Mouse (Mus musculus) heart, embryonic 12.5 days (tissue): ENCODE results near the gene Afp. TPM values are rescaled to one million over a fixed set of nuclear protein-coding genes. Genes with fewer than 3 reads are reported as not detected.

ENCODE experiments used
- ATAC-seq: fragments of 200-750 bp; cut with Nextera tagmentation; 2 replicates; pipeline ENCODE4 v1.8.0; 2017; ENCODE audit warnings: moderate TSS enrichment, moderate library complexity; ENCODE audit not compliant: insufficient number of reproducible peaks, low FRiP score
- H3K27ac ChIP-seq: fragments of 300-500 bp; sonication (generic); 2 replicates; pipeline ENCODE4 v1.5.1; 2016; ENCODE audit warnings: mild to moderate bottlenecking, moderate library complexity; ENCODE audit not compliant: poor library complexity, severe bottlenecking
- H3K27me3 ChIP-seq: fragments of 300-500 bp; sonication (generic); replicated peaks from 2 replicates; pipeline ENCODE4 v1.6.1; 2016; ENCODE audit warnings: mild to moderate bottlenecking, moderate library complexity
- H3K36me3 ChIP-seq: fragments of 300-500 bp; sonication (generic); 2 replicates; pipeline ENCODE4 v1.6.1; 2016; ENCODE audit warnings: mild to moderate bottlenecking, moderate library complexity
- H3K4me1 ChIP-seq: fragments of 300-500 bp; sonication (generic); replicated peaks from 2 replicates; pipeline ENCODE4 v1.6.1; 2016; ENCODE audit warnings: mild to moderate bottlenecking
- H3K4me2 ChIP-seq: fragments of 300-500 bp; sonication (generic); 2 replicates; pipeline ENCODE4 v1.6.1; 2016; ENCODE audit warnings: mild to moderate bottlenecking, moderate library complexity
- H3K4me3 ChIP-seq: fragments of 300-500 bp; sonication (generic); 2 replicates; pipeline ENCODE4 v1.5.1; 2016; ENCODE audit warnings: mild to moderate bottlenecking
- H3K9ac ChIP-seq: fragments of 300-500 bp; sonication (generic); 2 replicates; pipeline ENCODE4 v1.6.1; 2016; ENCODE audit warnings: mild to moderate bottlenecking, moderate library complexity
- H3K9me3 ChIP-seq: fragments of 300-500 bp; sonication (generic); replicated peaks from 2 replicates; pipeline ENCODE4 v1.6.1; 2016; ENCODE audit warnings: mild to moderate bottlenecking, moderate library complexity
- WGBS: fragments of 180-500 bp; shearing (Covaris S2); methylation state at CpG from one replicate; pipeline ENCODE4 v1.1.7; 2016; 5-methylcytosine and 5-hydroxymethylcytosine counted together
- polyA plus RNA-seq: library from polyadenylated mRNA; unstranded; fragments of >200 nt; fragmentation: Nextera tagmentation; extraction: Ambion mirVana; gene quantifications from 2 replicates; pipeline ENCODE4 v1.2.1, GENCODE M21; 2016

Afp gene
- polyA plus RNA-seq, 1 experiment from 2014 or later = 125 TPM

DNA sequence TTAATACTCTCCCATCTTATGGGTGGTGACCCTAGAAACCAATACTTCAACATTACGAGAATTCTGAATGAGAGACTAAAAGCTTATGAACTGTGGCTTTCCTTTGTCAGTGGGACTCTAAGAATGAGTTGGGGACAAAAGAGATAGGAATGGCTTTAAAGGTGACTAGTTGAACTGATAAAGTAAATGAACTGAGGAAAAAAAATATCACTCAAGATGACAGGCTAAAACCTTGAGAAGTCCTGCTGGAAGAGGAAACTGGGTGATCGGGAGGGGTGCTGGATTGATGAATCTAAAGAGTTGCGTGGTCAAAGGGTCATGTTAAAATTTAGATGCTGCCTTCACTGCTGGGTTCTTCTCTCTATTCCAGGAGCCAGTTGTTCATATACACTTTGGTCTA lies 13.8 kb upstream of the Afp start:
- no peak overlapping the region for H3K9ac ChIP-seq
- no peak for ATAC-seq
- H3K4me1 ChIP-seq = no peaks in the 10 kb centered on the region
- H3K4me2 ChIP-seq = no peak overlapping the region
- no peaks in the 10 kb centered on the region for H3K36me3 ChIP-seq
- no peak overlapping the region for H3K27ac ChIP-seq
- no peaks in the 10 kb centered on the region for H3K9me3 ChIP-seq
- 89% methylated on average over 3 of the region's 3 CpGs for WGBS
- no peak overlapping the region for H3K4me3 ChIP-seq
- no peaks in the 10 kb centered on the region for H3K27me3 ChIP-seq

GRCm38 (mm10) chr5:90477308-90478140 lies 13.0 kb upstream of the Afp start:
- H3K9me3 ChIP-seq = no peaks in the 10 kb centered on the region
- 71% methylated on average over 7 of the region's 7 CpGs for WGBS
- H3K4me2 ChIP-seq = no peak overlapping the region

DNA sequence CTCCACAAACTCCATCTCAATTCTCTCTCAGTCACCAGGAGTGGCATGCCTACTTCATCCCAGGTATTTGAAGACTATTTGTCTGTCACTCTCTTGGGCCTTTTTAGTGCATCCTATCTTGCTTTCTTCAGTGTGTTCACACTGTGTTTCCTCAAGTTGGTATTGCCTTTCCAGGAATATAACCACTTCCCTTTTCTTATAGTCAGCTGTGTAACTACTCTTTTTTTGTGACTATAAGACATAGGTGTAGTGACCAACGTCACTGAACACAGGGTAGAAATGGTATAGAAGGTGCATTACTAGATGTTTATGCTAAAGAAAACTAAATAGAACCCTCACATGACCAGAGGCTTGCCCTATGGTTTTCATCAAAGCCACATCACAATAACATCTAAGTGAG lies 11.7 kb upstream of the Afp start:
- H3K4me2 ChIP-seq = no peak overlapping the region
- 89% methylated on average over 1 of the region's 1 CpGs for WGBS
- no peaks in the 10 kb centered on the region for H3K27me3 ChIP-seq
- no peaks in the 10 kb centered on the region for H3K36me3 ChIP-seq
- no peak overlapping the region for H3K27ac ChIP-seq
- no peaks in the 10 kb centered on the region for H3K4me1 ChIP-seq
- H3K9me3 ChIP-seq = no peaks in the 10 kb centered on the region
- no peak overlapping the region for H3K9ac ChIP-seq
- H3K4me3 ChIP-seq = no peak overlapping the region
- ATAC-seq = no peak

More at GRCm38 (mm10) chr5:90477308-90478140, 13.0 kb upstream of the Afp start:
- Histone ChIP-seq H3K4me1 (no peaks in the 10 kb centered on the region), H3K27me3 (no peaks in the 10 kb centered on the region), H3K9ac (no peak overlapping the region), H3K27ac (no peak overlapping the region), H3K36me3 (no peaks in the 10 kb centered on the region), H3K4me3 (no peak overlapping the region)
- no peak for ATAC-seq

GRCm38 (mm10) chr5:90485597-90485996 lies 4.9 kb upstream of the Afp start:
- 84% methylated on average over 7 of the region's 7 CpGs for WGBS
- Histone ChIP-seq H3K27me3 (no peaks in the 10 kb centered on the region), H3K4me2 (no peak overlapping the region), H3K9me3 (no peaks in the 10 kb centered on the region), H3K9ac (no peak overlapping the region), H3K4me1 (no peaks in the 10 kb centered on the region), H3K27ac (no peak overlapping the region), H3K4me3 (no peak overlapping the region), H3K36me3 (no peaks in the 10 kb centered on the region)
- no peak for ATAC-seq

DNA sequence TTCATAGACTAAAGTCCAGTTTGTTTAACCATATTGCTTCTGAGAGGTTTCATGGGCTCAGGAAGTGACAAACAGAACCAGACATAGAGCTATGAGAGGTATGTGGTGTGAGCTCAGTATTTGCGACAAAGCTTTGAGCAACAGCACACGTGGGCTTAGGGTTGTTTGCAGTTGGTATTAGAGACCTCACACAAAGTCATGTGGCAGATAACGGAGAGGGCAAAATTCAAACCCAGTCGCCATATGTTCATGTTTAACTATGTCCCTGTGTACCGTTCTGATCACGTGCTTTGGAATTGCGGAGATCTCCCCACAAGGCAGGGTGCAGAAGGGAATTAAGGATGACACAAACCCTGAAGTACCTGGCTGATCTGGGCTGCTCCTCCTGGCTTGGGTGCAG lies 2.2 kb upstream of the Afp start:
- Histone ChIP-seq H3K27me3 (no peaks in the 10 kb centered on the region), H3K4me1 (0 out of 2 replicates have a peak, but pooled peaks cover 3% of the 10 kb centered on the region), H3K9ac (no peak overlapping the region), H3K36me3 (no peaks in the 10 kb centered on the region), H3K9me3 (no peaks in the 10 kb centered on the region), H3K27ac (no peak overlapping the region), H3K4me3 (no peak overlapping the region), H3K4me2 (no peak overlapping the region)
- no peak for ATAC-seq
- 77% methylated on average over 7 of the region's 7 CpGs for WGBS

- Histone ChIP-seq H3K27me3 (no peaks in the 10 kb centered on the region), H3K4me2 (peak overlapping the region; percentile 49), H3K9me3 (no peaks in the 10 kb centered on the region), H3K9ac (no peak overlapping the region), H3K4me3 (no peak overlapping the region), H3K36me3 (no peaks in the 10 kb centered on the region), H3K4me1 (0 out of 2 replicates have a peak, but pooled peaks cover 3% of the 10 kb centered on the region), H3K27ac (no peak overlapping the region)
- WGBS = 78% methylated on average over 9 of the region's 9 CpGs
- no peak for ATAC-seq
Observed at GRCm38 (mm10) chr5:90492440-90492839, 1.9 kb downstream of the Afp start.

- no peak overlapping the region for H3K4me3 ChIP-seq
- H3K36me3 ChIP-seq = no peaks in the 10 kb centered on the region
- H3K9me3 ChIP-seq = no peaks in the 10 kb centered on the region
- H3K4me1 ChIP-seq = 0 out of 2 replicates have a peak, but pooled peaks cover 3% of the 10 kb centered on the region
- no peak overlapping the region for H3K27ac ChIP-seq
- H3K4me2 ChIP-seq = no peak overlapping the region
- ATAC-seq = no peak
- no peak overlapping the region for H3K9ac ChIP-seq
- WGBS = 84% methylated on average over 4 of the region's 4 CpGs
- no peaks in the 10 kb centered on the region for H3K27me3 ChIP-seq
Observed at GRCm38 (mm10) chr5:90494308-90494707, 3.8 kb downstream of the Afp start.

GRCm38 (mm10) chr5:90499509-90499908 lies 9.0 kb downstream of the Afp start:
- H3K36me3 ChIP-seq = no peaks in the 10 kb centered on the region
- no peak overlapping the region for H3K4me3 ChIP-seq
- no peaks in the 10 kb centered on the region for H3K4me1 ChIP-seq
- no peak for ATAC-seq
- no peaks in the 10 kb centered on the region for H3K9me3 ChIP-seq
- no peak overlapping the region for H3K27ac ChIP-seq
- H3K4me2 ChIP-seq = no peak overlapping the region
- no peak overlapping the region for H3K9ac ChIP-seq
- WGBS = 83% methylated on average over 7 of the region's 7 CpGs
- H3K27me3 ChIP-seq = no peaks in the 10 kb centered on the region

DNA sequence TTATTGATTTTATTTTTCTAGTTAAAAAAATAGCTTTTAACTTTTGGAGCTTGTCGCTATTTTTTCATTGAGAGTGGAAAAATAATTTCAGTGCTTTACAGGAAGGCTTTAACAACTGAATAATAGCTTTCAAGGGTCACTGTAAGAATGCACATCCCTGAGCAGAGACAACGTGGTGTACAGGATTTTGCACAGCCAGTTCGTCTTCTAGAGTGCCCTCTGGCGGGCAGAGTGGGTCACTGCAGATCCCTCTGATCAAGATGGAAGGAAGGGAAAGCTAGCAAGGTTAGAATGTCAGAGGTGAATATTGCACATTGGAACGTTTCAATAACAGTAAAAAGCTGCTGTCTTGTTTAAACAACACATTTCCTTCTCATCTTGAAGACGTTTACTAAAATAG lies 10.2 kb downstream of the Afp start:
- H3K9me3 ChIP-seq = no peaks in the 10 kb centered on the region
- WGBS = 5% methylated on average over 6 of the region's 6 CpGs
- no peaks in the 10 kb centered on the region for H3K4me1 ChIP-seq
- no peak overlapping the region for H3K27ac ChIP-seq
- H3K9ac ChIP-seq = no peak overlapping the region
- H3K36me3 ChIP-seq = no peaks in the 10 kb centered on the region
- H3K4me3 ChIP-seq = no peak overlapping the region
- no peak for ATAC-seq
- no peaks in the 10 kb centered on the region for H3K27me3 ChIP-seq
- H3K4me2 ChIP-seq = no peak overlapping the region

DNA sequence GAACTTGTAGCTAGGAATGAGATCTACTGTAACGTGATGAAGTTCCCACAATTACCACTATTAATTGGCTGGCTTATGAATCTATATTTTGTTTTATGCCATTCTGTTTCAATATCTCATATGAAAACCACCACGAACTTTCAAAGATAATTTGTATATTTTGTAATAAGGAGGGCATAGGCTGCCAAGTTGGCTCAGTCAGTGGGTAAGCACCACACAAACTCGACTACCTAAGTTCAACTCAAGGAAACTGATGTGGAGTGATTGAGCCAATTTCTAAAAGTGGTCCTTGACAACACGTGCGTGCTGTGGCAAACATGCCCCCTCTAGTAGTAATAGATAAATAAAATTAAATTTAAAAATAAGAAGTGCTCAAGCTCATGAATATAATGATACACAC lies 11.2 kb downstream of the Afp start:
- H3K9me3 ChIP-seq = no peaks in the 10 kb centered on the region
- H3K36me3 ChIP-seq = no peaks in the 10 kb centered on the region
- no peaks in the 10 kb centered on the region for H3K4me1 ChIP-seq
- no peak for ATAC-seq
- no peak overlapping the region for H3K9ac ChIP-seq
- WGBS = 84% methylated on average over 5 of the region's 5 CpGs
- H3K4me2 ChIP-seq = no peak overlapping the region
- H3K27me3 ChIP-seq = no peaks in the 10 kb centered on the region
- H3K27ac ChIP-seq = no peak overlapping the region
- H3K4me3 ChIP-seq = no peak overlapping the region

- Histone ChIP-seq H3K36me3 (no peaks in the 10 kb centered on the region), H3K9ac (no peak overlapping the region), H3K27ac (no peak overlapping the region), H3K4me1 (no peaks in the 10 kb centered on the region), H3K4me3 (no peak overlapping the region), H3K9me3 (no peaks in the 10 kb centered on the region), H3K4me2 (no peak overlapping the region), H3K27me3 (no peaks in the 10 kb centered on the region)
- WGBS = 70% methylated on average over 11 of the region's 11 CpGs
- no peak for ATAC-seq
Observed at GRCm38 (mm10) chr5:90504742-90505141, 14.2 kb downstream of the Afp start.

- Histone ChIP-seq H3K9ac (no peak overlapping the region), H3K9me3 (no peaks in the 10 kb centered on the region), H3K36me3 (no peaks in the 10 kb centered on the region), H3K27ac (no peak overlapping the region), H3K4me1 (no peaks in the 10 kb centered on the region), H3K4me3 (no peak overlapping the region), H3K27me3 (no peaks in the 10 kb centered on the region), H3K4me2 (no peak overlapping the region)
- no peak for ATAC-seq
- 72% methylated on average over 2 of the region's 2 CpGs for WGBS
Observed at GRCm38 (mm10) chr5:90506507-90506906, 16.0 kb downstream of the Afp start.
